Mouse (Mus musculus) midbrain, postnatal 0 days (tissue): Measurements from ENCODE around the gene Lasp1. TPM values are rescaled to one million over a fixed set of nuclear protein-coding genes. Genes with fewer than 3 reads are reported as not detected.

Source experiments
- ATAC-seq: fragments of 200-750 bp; cut with Nextera tagmentation; 2 replicates; pipeline ENCODE4 v1.8.0; 2017; ENCODE audit warnings: moderate number of reproducible peaks, mild to moderate bottlenecking, moderate TSS enrichment, moderate library complexity; ENCODE audit not compliant: low FRiP score
- DNase-seq: peaks from one replicate; pipeline ENCODE4 v3.0.0-alpha.2; 2015; ENCODE audit warnings: low spot score
- H3K27ac ChIP-seq: fragments of 300-500 bp; sonication (generic); 2 replicates; pipeline ENCODE4 v1.5.1; 2014; ENCODE audit warnings: low read depth, mild to moderate bottlenecking, low read length, mixed read lengths
- H3K27me3 ChIP-seq: fragments of 300-500 bp; sonication (generic); 2 replicates; pipeline ENCODE4 v1.6.1; 2014; ENCODE audit warnings: low read length, control low read depth, mixed read lengths; ENCODE audit not compliant: insufficient read depth
- H3K36me3 ChIP-seq: fragments of 300-500 bp; sonication (generic); 2 replicates; pipeline ENCODE4 v1.6.1; 2014; ENCODE audit warnings: low read length, control low read depth, mixed read lengths; ENCODE audit not compliant: insufficient read depth
- H3K4me1 ChIP-seq: fragments of 300-500 bp; sonication (generic); 2 replicates; pipeline ENCODE4 v1.6.1; 2014; ENCODE audit warnings: mild to moderate bottlenecking, control low read depth, antibody characterized with exemption, low read length, mixed read lengths; ENCODE audit not compliant: insufficient read depth
- H3K4me2 ChIP-seq: fragments of 300-500 bp; sonication (generic); 2 replicates; pipeline ENCODE4 v1.6.1; 2014; ENCODE audit warnings: low read depth, mild to moderate bottlenecking, low read length, mixed read lengths; ENCODE audit not compliant: poor library complexity, severe bottlenecking
- H3K4me3 ChIP-seq: fragments of 300-500 bp; sonication (generic); 2 replicates; pipeline ENCODE4 v1.5.1; 2014; ENCODE audit warnings: low read depth, mild to moderate bottlenecking, low read length, moderate library complexity
- H3K9ac ChIP-seq: fragments of 300-500 bp; sonication (generic); replicated peaks from 2 replicates; pipeline ENCODE4 v1.6.1; 2014; ENCODE audit warnings: mild to moderate bottlenecking, low read length, moderate library complexity, mixed read lengths; ENCODE audit not compliant: poor library complexity, severe bottlenecking
- H3K9me3 ChIP-seq: fragments of 300-500 bp; sonication (generic); 2 replicates; pipeline ENCODE4 v1.6.1; 2016; ENCODE audit warnings: low read length, control low read depth
- CTCF ChIP-seq: IDR thresholded peaks from 2 replicates; pipeline ENCODE4 v1.5.1; 2016; ENCODE audit warnings: antibody characterized with exemption, mild to moderate bottlenecking
- whole genome bisulfite sequencing: fragments of 180-500 bp; shearing (Covaris S2); extraction: QIAGEN DNeasy Blood & Tissue Kit; methylation state at CpG from one replicate; pipeline ENCODE4 v1.1.7; 2014; 5-methylcytosine and 5-hydroxymethylcytosine counted together
- polyA plus RNA-seq: library from polyadenylated mRNA; unstranded; fragments of >200 nt; fragmentation: Nextera tagmentation; extraction: Ambion mirVana; gene quantifications from 2 replicates; pipeline ENCODE4 v1.2.1, GENCODE M21; 2015
- total RNA-seq: library from RNA; depleted of rRNA; stranded (reverse); fragments of >200 nt; gene quantifications from 2 replicates; pipeline ENCODE4 v1.2.3, GENCODE M21; 2014

The Lasp1 gene
- total and polyA plus RNA-seq, 2 experiments from 2014 or later: 179 to 206 TPM

GRCm38 (mm10) chr11:97819923-97820322 is 21.1 kb downstream of the Lasp1 start:
- no peak for ATAC-seq
- 81% methylated on average over 5 of the region's 5 CpGs for WGBS
- no peak overlapping the region for H3K27ac ChIP-seq
- H3K27me3 ChIP-seq: no peaks in the 10 kb centered on the region
- no peak for DNase-seq
- H3K9me3 ChIP-seq: no peaks in the 10 kb centered on the region
- H3K9ac ChIP-seq: no peak overlapping the region
- no peak overlapping the region for H3K4me3 ChIP-seq
- no peaks in the 10 kb centered on the region for H3K4me1 ChIP-seq
- peaks cover 62% of the 10 kb centered on the region for H3K36me3 ChIP-seq
- no peak for TF ChIP-seq CTCF
- H3K4me2 ChIP-seq: no peak overlapping the region

GRCm38 (mm10) chr11:97820840-97821239 is 22.0 kb downstream of the Lasp1 start:
- H3K4me2 ChIP-seq: no peak overlapping the region
- H3K36me3 ChIP-seq: peaks cover 63% of the 10 kb centered on the region
- no peaks in the 10 kb centered on the region for H3K9me3 ChIP-seq
- H3K27me3 ChIP-seq: no peaks in the 10 kb centered on the region
- H3K4me3 ChIP-seq: no peak overlapping the region
- H3K9ac ChIP-seq: no peak overlapping the region
- WGBS: 62% methylated on average over 4 of the region's 4 CpGs
- DNase-seq: no peak
- no peak for ATAC-seq
- no peak for TF ChIP-seq CTCF
- H3K27ac ChIP-seq: no peak overlapping the region
- no peaks in the 10 kb centered on the region for H3K4me1 ChIP-seq

GRCm38 (mm10) chr11:97821401-97822064 is 22.7 kb downstream of the Lasp1 start:
- no peak overlapping the region for H3K27ac ChIP-seq
- DNase-seq: no peak
- no peak overlapping the region for H3K9ac ChIP-seq
- no peaks in the 10 kb centered on the region for H3K27me3 ChIP-seq
- no peak overlapping the region for H3K4me2 ChIP-seq
- no peak for TF ChIP-seq CTCF
- no peaks in the 10 kb centered on the region for H3K9me3 ChIP-seq
- no peak for ATAC-seq
- 93% methylated on average over 8 of the region's 8 CpGs for WGBS
- H3K4me1 ChIP-seq: no peaks in the 10 kb centered on the region
- no peak overlapping the region for H3K4me3 ChIP-seq
- peaks cover 59% of the 10 kb centered on the region for H3K36me3 ChIP-seq

GRCm38 (mm10) chr11:97822840-97823603 is 24.2 kb downstream of the Lasp1 start:
- no peak overlapping the region for H3K9ac ChIP-seq
- H3K27ac ChIP-seq: no peak overlapping the region
- TF ChIP-seq CTCF: no peak
- 76% methylated on average over 20 of the region's 20 CpGs for WGBS
- DNase-seq: no peak
- no peaks in the 10 kb centered on the region for H3K4me1 ChIP-seq
- H3K4me3 ChIP-seq: no peak overlapping the region
- no peaks in the 10 kb centered on the region for H3K9me3 ChIP-seq
- no peak overlapping the region for H3K4me2 ChIP-seq
- H3K36me3 ChIP-seq: peaks cover 59% of the 10 kb centered on the region
- no peaks in the 10 kb centered on the region for H3K27me3 ChIP-seq
- ATAC-seq: no peak

GRCm38 (mm10) chr11:97824168-97824567 is 25.4 kb downstream of the Lasp1 start:
- H3K27ac ChIP-seq: no peak overlapping the region
- no peak overlapping the region for H3K4me2 ChIP-seq
- no peak overlapping the region for H3K9ac ChIP-seq
- no peak for TF ChIP-seq CTCF
- peaks cover 54% of the 10 kb centered on the region for H3K36me3 ChIP-seq
- H3K4me3 ChIP-seq: no peak overlapping the region
- no peaks in the 10 kb centered on the region for H3K9me3 ChIP-seq
- WGBS: 95% methylated on average over 11 of the region's 11 CpGs
- no peaks in the 10 kb centered on the region for H3K27me3 ChIP-seq
- H3K4me1 ChIP-seq: no peaks in the 10 kb centered on the region
- no peak for ATAC-seq
- DNase-seq: no peak

- ATAC-seq (no peak), DNase-seq (no peak)
- no peak overlapping the region for H3K27ac ChIP-seq
- H3K9ac ChIP-seq: no peak overlapping the region
- no peaks in the 10 kb centered on the region for H3K9me3 ChIP-seq
- no peak overlapping the region for H3K4me2 ChIP-seq
- no peak for TF ChIP-seq CTCF
- 70% methylated on average over 6 of the region's 6 CpGs for WGBS
- no peak overlapping the region for H3K4me3 ChIP-seq
- no peaks in the 10 kb centered on the region for H3K27me3 ChIP-seq
- no peaks in the 10 kb centered on the region for H3K4me1 ChIP-seq
- peaks cover 59% of the 10 kb centered on the region for H3K36me3 ChIP-seq
These were observed 26.1 kb downstream of the Lasp1 start for GRCm38 (mm10) chr11:97824895-97825294.
